Mouse (Mus musculus): ENCODE measurements around the gene Grik1.

The Grik1 gene

DNA sequence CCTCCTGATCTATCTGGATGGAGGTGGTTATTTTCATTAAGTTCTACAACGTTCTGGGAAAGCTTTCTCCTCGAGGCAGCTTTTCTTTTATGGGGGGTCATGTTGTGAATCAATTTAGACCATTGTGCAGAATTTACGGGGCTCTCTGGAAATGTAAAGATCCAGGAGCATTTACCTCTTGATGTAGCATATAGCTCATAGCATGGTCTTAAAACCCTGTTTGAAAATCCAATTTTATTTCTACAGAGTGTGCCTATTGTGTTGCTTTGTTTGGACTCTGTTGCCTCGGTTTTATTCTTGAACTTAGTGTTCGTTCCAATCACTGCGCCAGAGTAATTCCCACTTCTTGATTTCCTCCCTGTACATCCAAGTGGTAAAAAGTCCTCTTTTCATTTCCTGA is 328.6 kb downstream of the Grik1 start:
- in situ Hi-C loops (cut with MboI, MseI): no loop called here

DNA sequence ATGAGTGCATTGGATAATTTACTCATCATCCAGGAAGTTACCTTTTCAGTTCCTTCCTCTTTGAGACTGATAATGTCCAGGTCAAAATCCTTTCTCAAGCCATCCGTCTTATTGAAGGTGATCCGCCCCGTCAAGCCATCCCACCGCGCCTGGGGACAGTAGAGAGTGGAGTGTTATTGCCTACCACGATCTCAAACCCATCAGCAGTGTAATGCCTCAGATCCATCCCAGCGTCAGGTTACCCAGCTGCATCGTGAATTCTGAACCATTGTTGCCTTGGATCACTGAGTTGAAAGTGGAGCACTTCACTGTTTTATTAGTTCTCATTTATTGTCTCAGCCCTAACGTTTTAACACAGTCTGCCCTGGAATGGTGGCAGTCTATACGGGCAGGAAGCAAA is 332.6 kb downstream of the Grik1 start:
- in situ Hi-C loops (cut with MboI, MseI): no loop called here

DNA sequence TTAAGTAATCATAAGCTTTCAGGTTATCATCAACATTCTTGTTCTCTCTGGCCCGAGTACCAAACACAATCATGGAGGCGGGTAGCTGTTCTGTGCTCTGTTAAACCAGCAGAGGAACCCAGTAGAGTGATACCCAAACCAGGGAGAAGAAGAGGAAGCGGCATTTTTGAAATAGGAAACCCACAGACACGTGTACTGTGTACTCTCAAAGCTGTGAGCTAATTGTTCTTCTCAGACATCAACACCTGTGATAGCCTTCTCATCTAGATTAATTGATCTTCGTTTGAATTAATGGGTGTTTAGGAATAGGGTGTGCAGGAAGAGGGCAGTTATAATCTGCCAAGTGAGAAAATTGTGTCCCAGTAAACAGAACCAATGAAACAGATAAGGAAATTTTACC is 333.9 kb downstream of the Grik1 start:
- in situ Hi-C loops (cut with MboI, MseI): no loop called here

DNA sequence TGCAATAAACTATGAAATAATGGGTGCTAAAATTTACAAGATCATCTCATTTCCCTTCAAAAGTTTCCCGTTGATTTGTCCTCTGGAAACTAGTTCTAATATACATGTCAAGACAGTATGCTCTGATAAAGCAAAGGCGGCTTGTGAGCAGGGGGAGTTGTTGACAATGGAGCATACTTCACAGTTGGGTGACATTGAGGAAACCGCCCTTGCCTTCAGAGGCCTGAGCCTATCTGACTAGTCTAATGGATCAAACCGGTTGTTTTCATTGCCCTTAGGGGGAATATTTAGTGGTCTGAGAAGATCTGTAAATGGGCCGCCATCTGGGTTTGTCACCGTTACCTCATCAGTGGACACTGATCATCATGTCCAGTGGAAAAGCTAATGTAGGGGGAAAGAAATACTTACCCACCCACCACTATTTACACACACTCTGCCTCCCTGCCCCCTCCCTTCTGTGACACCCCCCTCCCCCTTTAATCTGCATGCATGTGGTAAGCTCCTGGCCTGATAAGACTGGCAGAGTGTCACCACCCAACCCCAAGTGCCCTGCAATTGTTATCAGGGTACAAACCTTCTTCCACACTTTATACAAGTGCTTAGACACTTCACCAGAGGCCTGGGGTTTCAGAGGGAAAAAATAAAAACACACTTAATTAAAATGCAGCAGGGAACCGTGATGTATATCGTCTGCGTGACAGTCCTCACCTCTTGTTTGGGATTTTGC is 335.2 kb downstream of the Grik1 start:
- in situ Hi-C loops (cut with MboI, MseI): no loop called here

DNA sequence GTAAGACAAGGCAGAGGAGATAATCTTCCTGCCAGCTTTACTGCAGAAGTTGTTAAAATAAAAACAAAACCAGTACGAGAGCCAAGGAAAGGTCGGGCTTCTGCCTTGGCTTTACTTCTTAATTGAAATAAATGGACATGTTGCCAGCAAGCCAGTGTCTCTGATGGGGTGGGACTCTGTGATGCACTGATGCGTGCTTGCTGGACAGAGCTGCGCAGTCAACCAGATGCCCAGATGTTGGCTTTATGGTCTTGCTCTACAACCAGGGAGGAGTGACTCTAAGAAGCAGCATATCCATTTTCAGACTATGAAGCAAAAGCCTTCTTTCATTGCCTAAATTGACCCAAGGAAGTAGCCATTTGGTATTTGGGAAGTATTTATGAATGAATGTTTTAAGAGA is 336.9 kb downstream of the Grik1 start:
- in situ Hi-C loops (cut with MboI, MseI): no loop called here

DNA sequence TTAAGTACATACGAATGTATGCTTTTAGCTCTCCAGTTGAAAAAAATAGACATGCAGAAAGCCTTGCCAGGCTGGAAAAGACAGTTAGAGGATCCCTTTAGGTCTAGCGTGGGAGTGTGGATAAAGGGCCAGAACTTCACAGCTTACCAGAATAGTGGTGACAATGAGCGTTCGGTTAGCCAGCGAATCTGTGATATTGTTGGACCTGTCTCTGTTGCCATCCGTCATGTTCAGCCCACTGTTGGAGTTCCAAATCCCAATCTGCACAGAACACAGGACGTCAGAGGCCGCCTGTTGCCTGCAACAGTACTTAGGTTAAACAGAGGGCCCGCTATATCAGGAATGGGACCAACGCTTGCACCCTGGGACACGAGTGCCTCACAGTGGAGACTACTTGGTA is 340.2 kb downstream of the Grik1 start:
- in situ Hi-C loops (cut with MboI, MseI): no loop called here

DNA sequence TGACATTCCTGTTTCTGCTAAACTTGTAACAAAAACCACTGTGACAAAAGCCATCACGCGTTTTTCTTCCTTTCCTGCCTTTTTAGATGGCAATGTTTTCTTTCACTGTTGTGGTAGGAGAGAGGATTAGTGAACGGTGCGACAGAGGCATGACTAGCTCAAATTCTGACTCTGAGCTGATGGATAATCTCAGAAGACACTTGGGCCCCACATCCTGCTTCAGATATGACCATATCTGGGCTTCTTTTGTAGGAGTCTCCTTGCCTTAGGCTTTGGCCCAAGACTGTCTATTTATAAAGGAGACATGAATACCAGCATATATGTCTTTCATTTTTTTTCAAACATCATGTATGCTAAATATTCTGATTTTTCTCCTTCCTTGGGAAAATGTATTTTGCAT is 341.9 kb downstream of the Grik1 start:
- in situ Hi-C loops (cut with MboI, MseI): no loop called here

DNA sequence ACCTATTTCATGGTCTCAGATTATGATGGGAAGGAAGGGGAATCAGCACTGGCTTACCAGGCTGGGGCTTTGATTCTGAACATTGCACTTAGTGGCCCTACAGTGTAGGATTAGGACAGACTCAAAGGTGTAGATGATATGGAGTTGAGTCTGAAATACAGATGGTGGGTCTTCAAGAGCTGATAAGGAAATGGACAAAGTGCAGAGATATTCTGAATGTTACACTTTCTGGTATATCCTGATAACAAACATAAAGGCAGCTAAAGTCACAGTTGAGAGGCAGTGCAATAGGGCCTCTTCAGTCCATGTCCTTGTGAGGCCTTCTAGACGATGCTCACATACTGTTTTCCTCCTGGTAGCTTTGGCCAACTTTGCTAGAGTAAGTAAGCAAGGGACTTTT is 345.7 kb downstream of the Grik1 start:
- in situ Hi-C loops (cut with MboI, MseI): no loop called here

DNA sequence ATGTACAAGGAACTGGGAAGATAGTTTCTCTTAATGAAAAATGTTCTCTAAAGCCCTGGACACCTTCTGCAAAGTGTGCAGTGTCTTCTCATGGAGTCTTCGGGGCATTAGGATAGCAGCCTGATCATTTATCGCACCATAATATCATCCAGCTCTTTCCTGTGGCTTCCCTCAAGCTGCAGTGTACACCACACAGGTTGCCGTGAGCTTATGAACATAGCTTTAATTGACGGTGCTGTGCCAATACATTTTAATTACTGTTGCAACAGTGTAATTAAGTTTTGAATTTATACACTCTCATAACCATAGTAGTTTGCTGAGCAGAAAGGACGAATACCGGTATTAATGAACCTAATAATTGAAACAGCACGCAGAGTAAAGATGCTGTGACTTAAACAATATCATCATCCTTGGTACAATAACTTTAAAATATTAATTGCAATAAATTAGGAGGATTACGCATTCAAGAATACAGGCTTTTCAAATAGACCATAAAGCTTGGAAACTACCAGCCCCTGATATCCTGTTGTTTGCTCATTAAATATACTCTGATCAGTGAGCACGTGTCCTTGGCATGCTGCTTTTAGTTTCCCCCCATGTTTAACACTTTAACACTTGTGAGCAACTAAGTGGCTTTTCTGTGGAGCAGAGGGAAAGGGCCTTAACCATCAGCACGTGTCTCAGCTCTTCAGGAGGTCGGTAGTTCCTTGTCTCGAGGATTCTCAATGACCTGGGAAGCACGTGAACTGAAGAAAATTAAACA is 347.8 kb downstream of the Grik1 start:
- in situ Hi-C loops (cut with MboI, MseI): no loop called here

DNA sequence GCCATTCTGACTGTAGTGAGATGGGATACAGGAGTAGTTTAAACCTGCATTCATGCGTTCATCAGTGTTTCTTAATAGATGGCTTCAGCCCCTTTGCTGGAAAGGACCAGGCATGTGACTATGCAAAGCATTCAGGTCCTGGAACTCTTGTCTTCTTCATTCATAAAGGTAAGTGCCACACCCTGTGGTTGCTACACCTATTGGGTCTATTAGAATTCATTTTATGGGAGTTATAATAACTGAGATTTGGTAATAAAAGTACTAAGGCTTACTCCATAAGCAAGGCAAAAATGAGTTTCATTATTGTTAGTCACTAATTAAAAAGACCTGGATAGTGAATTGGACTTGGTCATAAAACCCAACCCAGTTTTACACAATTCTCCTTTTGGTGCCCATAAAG is 355.4 kb downstream of the Grik1 start:
- in situ Hi-C loops (cut with MboI, MseI): no loop called here

DNA sequence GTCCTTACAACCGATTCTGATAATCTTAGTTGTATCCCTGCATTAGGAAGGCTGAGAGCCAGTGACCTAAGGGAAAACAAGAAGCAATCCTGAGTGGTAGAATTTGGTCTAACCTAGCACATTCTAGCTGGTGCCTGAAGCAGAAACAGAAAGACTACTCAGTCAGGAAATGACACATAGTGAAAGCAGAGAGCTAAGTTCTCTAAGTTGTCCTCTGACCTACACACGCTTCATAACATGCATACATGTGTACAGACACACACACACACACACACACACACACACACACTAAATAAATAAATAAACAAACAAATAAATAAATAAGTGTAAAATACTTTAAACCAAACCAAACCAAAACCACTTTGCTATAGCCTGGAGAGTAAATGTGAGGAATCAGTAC is 358.7 kb downstream of the Grik1 start:
- in situ Hi-C loops (cut with MboI, MseI): no loop called here

DNA sequence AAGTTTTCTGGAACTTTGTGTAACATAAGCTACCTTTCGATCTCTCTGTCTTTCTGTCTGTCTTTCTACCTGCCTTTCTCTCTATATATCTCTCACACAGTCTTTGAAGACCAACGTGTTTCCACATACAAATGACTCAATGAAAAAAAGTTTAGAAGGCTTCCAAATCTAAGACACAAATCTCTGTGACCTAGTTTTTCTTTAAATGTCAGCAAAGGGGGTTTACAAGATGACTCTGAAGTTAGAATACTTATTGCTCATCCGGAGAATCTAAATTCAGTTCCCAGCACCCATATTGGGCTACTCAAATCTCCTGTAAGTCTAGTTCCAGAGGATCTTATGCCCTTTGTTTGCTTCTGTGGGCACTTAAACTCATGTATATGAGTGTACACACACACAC is 359.5 kb downstream of the Grik1 start:
- in situ Hi-C loops (cut with MboI, MseI): no loop called here

DNA sequence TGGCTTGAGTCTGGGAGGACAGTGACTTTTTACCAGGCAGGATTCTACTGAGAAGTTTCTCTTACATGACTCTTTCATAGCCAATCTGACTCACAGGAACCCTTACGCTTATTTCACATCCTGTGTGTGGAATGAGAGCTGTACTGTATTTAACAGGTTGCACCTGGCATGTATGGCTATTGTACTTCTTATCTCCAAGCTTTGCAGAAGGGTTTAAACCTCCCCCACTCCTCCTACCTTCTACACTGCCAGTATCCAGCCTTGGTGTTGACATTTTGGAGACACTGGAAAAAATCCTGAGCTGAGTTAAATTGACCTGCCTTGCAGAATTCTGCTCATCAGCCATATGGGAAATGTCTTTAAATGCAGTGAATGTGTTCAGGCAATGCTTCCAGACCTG is 361.4 kb downstream of the Grik1 start:
- in situ Hi-C loops (cut with MboI, MseI): no loop called here

DNA sequence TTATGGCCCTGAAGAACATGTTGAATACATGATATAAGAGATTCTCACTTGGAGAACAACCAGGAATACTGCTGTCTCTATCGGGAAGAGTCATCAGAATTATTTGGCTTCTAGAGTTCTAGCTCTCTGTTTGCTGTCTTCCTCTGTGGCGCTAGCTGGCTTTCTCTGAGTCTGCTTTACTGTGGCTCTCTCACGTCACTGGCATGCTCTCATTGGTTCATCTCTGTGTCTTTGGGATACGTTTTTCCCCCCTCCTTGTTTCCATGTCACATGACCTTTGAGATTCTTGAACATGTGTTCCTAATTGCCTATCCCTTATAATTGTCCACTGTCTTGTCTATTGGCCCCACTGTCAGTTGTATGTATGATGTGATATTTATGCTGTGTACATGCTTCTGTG is 372.2 kb downstream of the Grik1 start:
- in situ Hi-C loops (cut with MboI, MseI): no loop called here

DNA sequence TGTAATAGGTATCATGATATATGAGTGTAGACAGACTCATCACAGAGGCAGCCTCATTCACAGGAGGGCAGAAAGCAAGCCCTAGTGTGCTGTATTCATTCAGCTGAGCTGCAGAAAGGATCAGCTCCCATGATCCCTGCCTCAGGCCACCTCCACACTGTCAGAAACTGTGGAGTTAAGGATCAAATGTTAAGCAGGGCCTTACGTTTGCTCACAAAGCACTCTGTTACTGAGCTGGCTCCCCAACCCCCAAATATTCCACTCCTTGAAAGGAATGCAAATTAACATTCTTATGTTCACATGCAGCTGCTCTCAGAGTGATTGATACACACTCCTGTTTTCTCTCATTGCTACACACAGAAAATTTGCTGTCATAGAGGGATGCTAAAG is 372.9 kb downstream of the Grik1 start:
- in situ Hi-C loops (cut with MboI, MseI): no loop called here

DNA sequence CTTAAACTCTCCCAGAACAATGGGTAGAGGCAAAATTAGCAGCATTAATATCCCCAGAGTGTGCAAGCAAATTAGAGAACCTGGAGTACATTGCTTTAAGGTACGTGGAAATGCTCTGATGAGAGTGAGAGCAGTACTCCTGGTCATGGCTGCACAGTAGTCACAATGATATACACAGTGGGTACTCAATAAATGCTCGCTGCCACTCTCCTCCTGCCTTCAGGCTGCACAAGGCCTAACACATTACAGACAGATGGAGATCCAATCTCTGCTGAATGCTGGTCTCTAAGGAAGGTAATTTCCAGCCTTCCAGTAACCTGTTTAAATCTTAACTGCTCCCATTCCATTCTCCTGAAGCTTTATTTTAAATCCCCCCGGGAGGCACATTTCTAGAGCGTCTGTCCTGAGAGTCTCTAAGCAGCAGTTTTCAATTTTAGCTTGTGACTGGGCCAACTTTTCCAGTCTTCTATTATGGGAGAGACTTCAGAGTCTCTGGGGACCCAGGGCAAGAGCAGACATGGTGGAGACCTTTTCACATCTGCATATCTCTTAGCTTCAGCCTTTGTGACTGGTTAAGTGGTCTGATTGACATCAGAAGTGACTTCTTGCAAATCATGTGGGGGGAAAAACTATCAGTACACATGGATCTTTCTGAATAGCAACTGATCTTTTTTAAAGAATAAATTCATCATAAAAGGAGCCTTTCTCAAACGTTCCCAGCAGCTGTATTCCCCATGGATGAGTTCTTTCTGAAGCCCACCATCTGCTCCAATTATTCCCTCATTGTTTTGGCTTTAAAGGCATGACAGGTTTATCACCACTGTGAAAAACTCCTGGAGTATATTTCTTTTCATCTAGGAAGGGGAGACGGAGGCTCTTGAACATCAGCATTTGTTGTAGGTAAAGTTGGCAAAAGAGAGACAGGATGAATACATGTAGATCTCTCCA is 373.6 kb downstream of the Grik1 start:
- in situ Hi-C loops (cut with MboI, MseI): no loop called here

DNA sequence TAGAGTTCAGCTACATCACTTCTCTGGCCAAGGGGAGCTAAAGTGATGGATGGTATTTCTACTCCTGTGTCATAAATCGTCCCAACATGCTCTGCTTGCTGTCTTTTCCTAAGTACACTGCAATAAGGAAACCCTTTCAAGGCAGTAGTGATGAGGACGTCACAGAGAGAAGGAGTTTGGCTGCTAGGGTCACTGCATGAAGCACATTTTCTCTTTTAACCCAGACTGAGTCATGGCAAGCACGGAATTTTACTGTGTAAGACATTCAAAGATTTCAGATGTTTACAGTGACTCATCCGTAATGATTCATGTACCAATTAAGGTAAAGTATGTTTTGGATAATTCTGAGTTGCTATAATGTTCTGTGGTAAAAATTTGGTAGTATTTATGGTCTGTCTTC is 374.9 kb downstream of the Grik1 start:
- in situ Hi-C loops (cut with MboI, MseI): no loop called here

DNA sequence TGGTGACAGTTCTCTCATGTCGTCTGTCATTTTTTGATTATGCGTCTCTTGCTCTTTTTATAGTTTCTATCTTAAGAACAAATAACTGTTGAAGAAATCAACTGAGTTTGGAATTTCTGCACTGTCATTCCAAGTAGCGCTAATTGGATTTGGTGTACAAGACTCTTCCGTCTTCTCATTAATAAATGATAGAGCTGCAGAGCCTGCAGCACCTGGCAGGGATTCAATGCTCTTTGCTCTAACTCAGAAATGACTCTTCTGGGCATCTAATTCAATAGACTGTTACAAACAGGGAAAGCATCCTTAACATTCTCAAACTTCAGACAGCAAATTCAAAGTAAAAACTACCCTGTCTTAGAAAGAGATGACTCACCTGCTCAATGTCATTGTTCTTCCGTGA is 376.3 kb downstream of the Grik1 start:
- in situ Hi-C loops (cut with MboI, MseI): no loop called here

DNA sequence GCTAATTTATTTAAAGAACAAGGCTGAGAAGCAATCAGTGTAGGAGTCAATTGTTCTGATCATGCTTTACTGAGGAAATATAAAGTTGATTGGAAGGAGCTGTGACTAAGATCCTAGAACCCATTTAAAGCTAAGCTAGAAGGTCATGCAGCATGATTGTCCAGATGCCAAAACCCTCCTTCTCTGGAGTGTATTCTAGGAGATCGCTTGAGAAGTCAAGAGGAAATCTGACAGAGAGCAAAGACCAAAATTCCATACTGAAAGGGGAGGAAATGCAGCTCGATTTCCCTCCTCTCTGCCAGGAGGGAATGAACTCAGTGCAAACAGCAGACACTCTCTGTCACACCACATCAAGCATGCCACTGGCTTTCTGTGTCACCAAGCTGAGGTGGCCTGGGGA is 378.9 kb downstream of the Grik1 start:
- in situ Hi-C loops (cut with MboI, MseI): no loop called here

DNA sequence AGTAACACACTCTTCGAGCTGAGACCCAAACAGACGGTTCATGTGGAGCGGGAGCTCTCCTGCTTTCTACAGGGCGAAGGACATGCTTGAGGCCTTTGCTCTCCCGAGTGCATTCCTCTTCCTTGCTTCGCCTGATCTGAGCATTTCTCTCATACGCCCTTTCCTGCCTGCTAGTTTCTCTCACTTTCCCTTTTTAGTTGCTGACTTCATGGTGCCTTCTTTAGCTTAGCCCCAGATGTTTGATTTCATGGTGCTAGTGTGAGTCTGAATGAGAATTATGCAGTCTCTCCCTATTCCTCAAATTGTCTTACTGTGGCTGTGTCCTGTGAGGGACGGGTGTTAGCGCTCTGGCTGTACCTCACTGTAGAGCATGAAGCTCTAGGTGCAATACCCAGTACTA is 388.0 kb downstream of the Grik1 start:
- in situ Hi-C loops (cut with MboI, MseI): no loop called here

DNA sequence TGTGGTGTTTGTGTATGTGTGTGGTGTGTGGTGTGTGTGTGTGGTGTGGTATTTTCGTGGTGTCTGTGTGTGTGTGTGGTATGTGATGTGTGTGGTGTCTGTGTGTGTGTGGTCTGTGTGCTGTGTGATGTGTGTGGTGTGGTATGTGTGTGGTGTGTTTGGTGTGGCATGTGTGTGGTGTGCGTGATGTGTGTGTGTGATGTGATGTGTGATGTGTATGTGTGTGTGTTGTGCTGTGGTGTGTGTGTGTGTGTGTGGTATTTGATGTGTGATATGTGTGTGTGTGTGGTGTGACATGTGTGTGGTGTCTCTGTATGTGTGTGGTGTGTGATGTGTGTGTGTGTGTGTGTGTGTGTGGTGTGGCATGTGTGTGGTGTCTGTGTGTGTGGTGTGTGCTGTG is 388.9 kb downstream of the Grik1 start:
- in situ Hi-C loops (cut with MboI, MseI): no loop called here

DNA sequence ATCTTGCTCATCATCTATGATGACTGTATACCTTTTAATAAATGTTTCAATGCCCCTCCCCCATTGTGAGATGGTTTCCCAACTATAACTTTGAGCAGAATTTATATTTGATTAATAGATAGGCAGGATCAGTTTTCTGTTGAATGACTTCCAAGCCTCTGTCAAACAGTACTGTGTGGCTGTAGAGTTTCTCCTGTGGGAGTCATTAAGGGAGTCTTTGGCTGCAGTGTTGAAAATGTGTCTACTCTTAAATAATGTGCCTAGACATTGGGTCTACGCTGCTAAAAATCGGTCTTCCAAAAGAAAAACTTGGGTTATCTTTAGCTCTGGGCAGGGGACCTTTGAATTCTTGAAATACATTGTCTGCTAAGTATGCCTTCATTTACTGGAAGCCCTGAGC is 414.1 kb downstream of the Grik1 start:
- in situ Hi-C loops (cut with MboI, MseI): loop anchor here (10.0 kb wide), 1 partner anchor 831 kb away; no protein-coding TSS in a partner anchor

Data from T-helper 2 cell (primary cell).